Mouse (Mus musculus) cerebellum, adult 2 months (tissue): Measurements from ENCODE around the gene Mnd1. TPM values are rescaled to one million over a fixed set of nuclear protein-coding genes. Genes with fewer than 3 reads are reported as not detected.

Experiments used
- DNase-seq, 2 experiments: peaks; one replicate each; pipeline ENCODE4 v3.0.0; 2021
- H3K27ac ChIP-seq: fragments of 200-500 bp; 2 replicates; pipeline ENCODE4 v1.5.1; 2012; ENCODE audit warnings: low read length, control low read depth, inconsistent platforms; ENCODE audit not compliant: insufficient read depth
- H3K27me3 ChIP-seq: fragments of 200-500 bp; 2 replicates; pipeline ENCODE4 v1.6.1; 2012; ENCODE audit warnings: inconsistent platforms, mild to moderate bottlenecking, low read length, moderate library complexity; ENCODE audit not compliant: control insufficient read depth, insufficient read depth
- H3K4me1 ChIP-seq: fragments of 200-500 bp; 2 replicates; pipeline ENCODE4 v1.6.1; 2011; ENCODE audit warnings: low read length; ENCODE audit not compliant: control insufficient read depth, insufficient read depth
- H3K4me3 ChIP-seq: fragments of 200-500 bp; replicated peaks from 2 replicates; pipeline ENCODE3; 2011; ENCODE audit warnings: mild to moderate bottlenecking, low read depth, low read length, control low read depth; ENCODE audit not compliant: insufficient read depth
- CTCF ChIP-seq: fragments of 200-500 bp; IDR thresholded peaks from 2 replicates; pipeline ENCODE4 v1.5.1; 2011; ENCODE audit warnings: low read depth, mild to moderate bottlenecking, control low read depth, low read length, moderate library complexity, borderline replicate concordance; ENCODE audit not compliant: insufficient read depth
- POLR2A ChIP-seq: fragments of 200-500 bp; IDR thresholded peaks from 2 replicates; pipeline ENCODE4 v1.6.1; 2011; ENCODE audit warnings: low read length, control low read depth, borderline replicate concordance; ENCODE audit not compliant: insufficient read depth
- WGBS: fragments of 180-500 bp; shearing (Covaris S2); methylation state at CpG from one replicate; pipeline ENCODE4 v1.1.7; 2018; 5-methylcytosine and 5-hydroxymethylcytosine counted together
- polyA plus RNA-seq: library from polyadenylated mRNA; depleted of rRNA; stranded (reverse); fragments of >200 nt; gene quantifications from 2 replicates; pipeline ENCODE4 v1.2.3, GENCODE M21; 2012

Mnd1 gene
- polyA plus RNA-seq, 1 experiment, result 1.7 TPM

DNA sequence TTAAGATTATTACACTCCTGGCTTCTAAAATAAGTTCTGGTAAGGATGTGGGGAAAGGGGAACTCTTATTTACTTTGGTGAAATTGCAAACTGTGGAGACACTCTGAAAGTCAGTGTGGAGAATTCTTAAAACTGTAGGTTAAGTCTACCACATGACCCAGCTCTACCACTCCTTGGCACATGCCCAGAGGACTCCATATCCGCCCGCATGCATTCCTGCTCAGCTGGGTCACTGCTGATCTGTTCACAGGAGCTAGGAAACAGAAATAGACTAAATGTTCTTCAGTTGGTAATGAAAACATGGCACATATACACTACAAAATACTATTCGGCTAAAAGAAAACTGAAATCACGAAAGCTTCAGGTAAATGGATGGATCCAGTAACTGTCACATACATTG lies 78.1 kb downstream of the Mnd1 start:
- no peak for TF ChIP-seq POLR2A
- no peak for TF ChIP-seq CTCF
- DNase-seq, result no peak
- H3K4me1 ChIP-seq, result no peaks in the 10 kb centered on the region
- 68% methylated on average over 4 of the region's 4 CpGs for WGBS
- no peak overlapping the region for H3K27ac ChIP-seq
- no peaks in the 10 kb centered on the region for H3K27me3 ChIP-seq
- no peak overlapping the region for H3K4me3 ChIP-seq

DNA sequence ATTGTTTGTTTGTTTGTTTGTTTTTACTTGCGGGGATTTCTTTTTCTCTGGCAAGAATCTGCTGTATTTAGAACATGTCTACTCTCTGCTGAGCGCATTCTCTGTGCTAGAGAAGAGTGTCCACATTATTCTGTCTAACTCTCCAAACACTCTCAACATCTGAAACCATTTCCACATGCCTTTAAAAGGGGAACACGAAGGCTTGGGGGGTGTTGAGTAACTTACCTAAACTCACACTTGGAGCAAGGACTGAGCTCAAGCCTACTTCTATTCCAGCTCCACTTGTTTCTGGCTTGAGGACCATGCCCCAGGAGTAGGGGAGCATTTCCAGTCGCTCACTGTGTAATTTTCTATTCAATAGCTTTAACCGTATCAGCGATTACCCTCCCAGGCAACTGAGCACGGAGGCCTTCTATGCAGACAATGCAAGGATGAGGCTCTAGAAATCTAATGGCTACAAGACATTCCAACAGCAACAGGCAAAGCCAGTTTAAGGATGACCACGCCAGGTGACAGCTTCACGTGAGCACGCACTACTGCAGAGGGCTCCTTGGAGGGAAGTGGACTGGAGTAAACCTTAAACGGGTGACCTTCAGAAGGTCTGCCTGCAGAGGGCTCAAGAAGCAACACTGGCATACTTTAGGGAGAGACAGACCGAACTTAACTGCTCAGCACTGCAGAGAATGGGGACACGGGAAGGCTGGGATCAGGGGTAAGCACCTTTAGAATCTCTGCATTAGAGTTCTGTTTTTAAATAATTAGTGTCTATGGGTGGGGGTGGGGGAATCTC lies 78.8 kb downstream of the Mnd1 start:
- DNase-seq, result no peak
- no peak overlapping the region for H3K27ac ChIP-seq
- TF ChIP-seq POLR2A, result no peak
- no peak for TF ChIP-seq CTCF
- no peak overlapping the region for H3K4me3 ChIP-seq
- H3K4me1 ChIP-seq, result no peaks in the 10 kb centered on the region
- H3K27me3 ChIP-seq, result no peaks in the 10 kb centered on the region
- WGBS, result 58% methylated on average over 13 of the region's 13 CpGs

DNA sequence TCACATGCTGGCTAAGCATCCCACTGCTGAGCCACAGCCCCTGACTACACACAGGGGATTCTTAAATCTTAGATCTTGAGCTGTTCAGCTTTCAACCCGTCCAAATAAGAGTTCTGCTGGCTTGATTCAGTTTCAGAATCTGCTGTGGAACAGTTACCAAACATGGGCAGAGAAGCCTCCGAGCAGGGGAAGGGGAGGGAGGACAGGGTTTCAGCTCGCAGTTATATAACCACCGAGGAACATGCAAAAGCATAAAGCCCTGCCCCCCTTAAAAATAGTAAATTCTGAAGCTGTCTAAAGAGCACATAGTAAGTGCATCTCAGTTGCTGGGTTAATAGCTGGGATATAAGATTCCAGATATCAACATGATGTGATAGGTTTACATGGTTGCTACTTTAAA lies 80.1 kb downstream of the Mnd1 start:
- 80% methylated on average over 4 of the region's 4 CpGs for WGBS
- Histone ChIP-seq H3K27me3 (no peaks in the 10 kb centered on the region), H3K4me1 (no peaks in the 10 kb centered on the region)

DNA sequence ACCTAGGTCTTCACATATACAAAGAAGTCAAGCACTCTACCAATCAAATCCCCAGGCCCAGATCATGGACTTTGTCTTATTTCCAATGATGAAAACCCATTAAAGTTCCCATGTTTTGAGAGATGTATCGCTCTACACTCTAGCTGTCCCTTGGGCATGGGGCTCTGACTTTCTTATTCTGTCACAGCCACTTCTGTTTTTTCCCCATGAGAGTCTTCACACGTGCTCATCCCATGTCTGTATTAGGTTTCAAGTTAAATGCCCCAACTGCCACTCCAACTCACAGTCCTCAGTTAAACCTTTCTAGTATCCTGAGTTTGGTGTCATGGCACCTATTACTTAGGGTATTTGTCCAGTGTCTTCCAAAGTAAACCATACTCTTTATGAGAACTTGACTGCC lies 80.8 kb downstream of the Mnd1 start:
- H3K27me3 ChIP-seq, result no peaks in the 10 kb centered on the region
- H3K27ac ChIP-seq, result no peak overlapping the region
- WGBS, result 84% methylated on average over 2 of the region's 2 CpGs
- H3K4me1 ChIP-seq, result no peaks in the 10 kb centered on the region
- no peak for DNase-seq
- H3K4me3 ChIP-seq, result no peak overlapping the region
- TF ChIP-seq CTCF (no peak), POLR2A (no peak)

More for the DNA sequence above, 80.1 kb downstream of the Mnd1 start:
- TF ChIP-seq CTCF (no peak), POLR2A (no peak)
- no peak for DNase-seq
- Histone ChIP-seq H3K4me3 (no peak overlapping the region), H3K27ac (no peak overlapping the region)

DNA sequence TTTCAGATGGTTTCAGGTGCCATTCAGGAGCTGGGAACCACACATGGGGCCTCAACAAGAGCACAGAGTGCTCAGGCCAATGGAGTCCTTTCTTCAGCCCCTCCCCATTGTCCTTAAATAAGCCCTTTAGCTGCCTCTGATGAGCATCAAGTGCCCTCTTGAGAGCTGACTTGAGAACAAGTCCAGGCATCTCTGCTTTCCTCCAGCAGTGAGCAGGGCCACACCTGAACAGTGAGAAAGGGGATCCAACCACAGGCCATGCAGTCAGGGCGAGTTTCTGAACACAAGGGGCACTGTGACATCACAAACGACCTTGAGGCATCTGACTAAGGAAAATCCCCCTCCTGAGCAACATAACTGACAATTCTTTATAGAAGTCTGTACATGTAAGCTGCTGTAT lies 83.9 kb downstream of the Mnd1 start:
- Histone ChIP-seq H3K4me1 (no peaks in the 10 kb centered on the region), H3K27me3 (no peaks in the 10 kb centered on the region), H3K27ac (no peak overlapping the region), H3K4me3 (no peak overlapping the region)
- DNase-seq, result no peak
- TF ChIP-seq CTCF, result no peak
- TF ChIP-seq POLR2A, result no peak
- 15% methylated on average over 2 of the region's 2 CpGs for WGBS

DNA sequence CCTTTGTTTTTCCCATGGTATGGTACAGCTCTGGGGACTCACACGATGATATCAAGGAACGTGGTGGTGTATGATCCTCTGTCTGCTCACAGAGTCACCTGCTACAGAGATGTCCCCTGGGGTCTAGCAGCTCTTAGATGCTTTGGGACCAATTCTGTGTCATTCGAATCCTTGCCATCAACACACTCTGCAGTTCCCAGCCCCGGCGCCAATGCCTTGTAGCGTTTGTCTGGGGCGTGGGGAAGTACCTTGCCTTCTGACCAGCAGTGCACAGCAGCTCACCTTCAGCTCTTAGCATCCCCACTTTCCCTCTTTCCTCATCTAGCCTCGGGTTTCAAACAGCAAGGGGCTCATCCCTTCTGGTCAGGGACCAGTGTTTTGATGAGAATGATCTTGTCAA lies 84.8 kb downstream of the Mnd1 start:
- 86% methylated on average over 8 of the region's 8 CpGs for WGBS

DNA sequence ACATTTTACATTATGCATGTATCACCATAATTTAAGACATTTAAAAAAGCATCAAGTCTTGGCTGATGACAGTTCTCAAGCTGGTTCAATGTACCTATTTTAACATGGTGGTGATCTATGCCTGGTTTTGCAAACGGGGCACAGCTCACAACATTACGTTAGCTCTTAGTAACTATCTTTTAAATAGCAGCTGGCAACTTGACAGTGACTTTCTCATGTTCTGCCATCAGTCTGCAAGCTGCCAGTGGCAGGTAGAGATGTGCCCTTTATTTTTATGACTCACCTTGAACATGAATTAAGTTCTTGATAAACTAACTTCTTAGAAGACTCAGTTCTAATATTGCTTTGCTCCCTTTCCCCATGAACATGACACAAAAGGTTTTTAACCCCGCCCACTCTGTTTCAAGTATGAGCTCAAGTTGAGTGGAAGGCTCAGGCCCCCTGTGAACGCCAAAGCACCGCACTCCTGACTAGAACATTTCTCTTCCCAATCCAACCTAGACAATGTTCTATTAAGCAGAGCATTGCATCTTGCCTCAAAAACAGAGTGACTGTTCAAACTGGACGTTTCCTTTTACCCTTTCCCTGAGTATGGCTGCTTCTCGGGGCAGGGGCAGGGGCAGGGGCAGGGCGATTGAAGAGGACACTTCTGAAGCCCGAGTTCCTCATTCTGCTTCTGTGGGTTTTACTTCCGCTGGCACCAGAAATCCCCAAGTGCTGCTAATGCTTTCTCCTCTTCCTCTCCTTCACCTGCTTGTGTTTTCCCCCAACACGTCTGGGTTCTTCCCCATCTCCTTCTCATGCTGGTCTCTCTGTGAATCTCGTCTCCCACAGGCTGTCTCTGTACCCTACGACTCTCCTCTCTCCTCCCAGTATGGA lies 86.5 kb downstream of the Mnd1 start:
- H3K4me1 ChIP-seq, result no peaks in the 10 kb centered on the region
- DNase-seq, result no peak
- WGBS, result 85% methylated on average over 13 of the region's 13 CpGs
- no peaks in the 10 kb centered on the region for H3K27me3 ChIP-seq
- no peak overlapping the region for H3K4me3 ChIP-seq
- H3K27ac ChIP-seq, result no peak overlapping the region
- TF ChIP-seq POLR2A, result no peak
- TF ChIP-seq CTCF, result no peak

More for the DNA sequence above, 84.8 kb downstream of the Mnd1 start:
- no peak for DNase-seq
- H3K27me3 ChIP-seq, result no peaks in the 10 kb centered on the region
- no peak overlapping the region for H3K4me3 ChIP-seq
- no peak overlapping the region for H3K27ac ChIP-seq
- TF ChIP-seq CTCF, result no peak
- no peaks in the 10 kb centered on the region for H3K4me1 ChIP-seq
